Mouse (Mus musculus): Measurements from ENCODE around the gene Ncoa3.

DNA sequence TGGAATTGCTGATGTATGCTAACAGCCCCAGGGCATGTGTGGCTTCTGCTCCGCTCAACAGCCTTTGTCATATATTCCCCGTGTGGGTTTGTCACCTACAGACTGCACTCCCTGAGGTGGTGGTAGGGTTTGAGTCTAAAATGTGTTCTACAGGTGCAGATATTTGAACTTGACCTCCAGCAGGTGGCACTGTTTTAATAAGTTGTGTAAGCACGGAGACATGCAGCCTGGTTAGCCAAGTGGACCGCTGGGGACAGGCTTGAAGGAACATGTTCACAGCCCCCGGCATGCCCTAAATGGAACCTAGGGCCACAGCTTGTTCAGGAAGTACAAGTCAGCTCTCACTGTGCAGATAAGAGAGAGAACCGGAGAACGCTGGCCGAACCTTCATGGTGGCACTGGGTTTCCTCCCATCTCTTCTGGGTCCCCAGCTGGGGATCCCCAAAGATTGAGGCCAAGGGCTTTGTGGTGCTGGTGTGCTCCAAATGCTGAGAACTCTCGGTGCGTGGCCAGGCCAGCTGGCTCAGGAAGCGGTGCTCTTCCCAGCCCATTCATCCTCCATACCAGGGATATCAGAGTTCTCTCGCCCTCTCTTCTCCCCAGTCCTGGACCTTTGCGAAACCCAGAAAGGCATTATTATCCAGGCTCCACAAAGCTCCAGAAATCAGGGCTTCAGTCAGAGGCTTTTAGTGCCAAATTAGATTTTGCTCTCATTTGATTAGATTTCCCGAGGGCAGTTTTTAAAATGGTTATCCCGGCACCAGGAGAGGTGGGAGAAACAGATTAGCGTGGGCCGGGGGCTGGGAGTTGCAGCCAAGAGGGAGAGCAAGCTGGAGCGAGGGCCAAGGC is 105.2 kb downstream of the Ncoa3 start:
- TF ChIP-seq CTCF (IDR thresholded peaks at IDR 0.05; ENCODE audit: control insufficient read depth, insufficient read depth, insufficient replicate concordance, low read depth, low read length) (no peak), POLR2A (IDR thresholded peaks at IDR 0.05; ENCODE audit: control insufficient read depth, low read depth, low read length) (no peak)
